18 mouse cellular contexts compared by ENCODE assay signal in the genomic region with DNA sequence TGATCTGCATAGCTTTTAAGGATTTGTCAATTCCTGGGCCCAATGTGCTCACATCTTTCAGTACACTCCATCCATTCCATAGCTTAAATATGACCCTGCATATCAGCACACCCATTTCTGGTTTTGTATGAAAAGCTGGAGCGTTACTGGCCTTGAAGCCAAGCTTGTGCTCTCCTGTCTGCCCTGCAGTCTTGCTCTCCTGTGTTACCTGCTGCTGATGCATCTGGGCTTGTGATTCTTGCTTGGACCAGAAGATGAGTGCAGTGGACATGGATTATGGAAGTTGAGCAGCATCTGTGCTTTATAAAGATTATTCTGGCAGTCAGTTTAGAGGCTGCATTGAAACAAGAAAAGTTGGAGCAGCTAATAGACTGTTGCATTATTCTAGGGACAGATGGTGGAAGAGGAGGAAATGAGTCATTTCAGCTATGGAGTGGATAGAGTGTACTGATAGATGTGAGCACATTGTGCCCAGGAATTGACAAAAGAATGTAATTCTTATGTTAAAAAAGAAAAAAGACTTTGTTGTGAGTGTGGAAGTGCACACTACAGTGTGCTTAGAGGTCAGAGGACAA. TPM values are rescaled to one million over a fixed set of nuclear protein-coding genes. Genes with fewer than 3 reads are reported as not detected.
DNase-seq lines count a peak whose midpoint lies in the region; ATAC-seq lines count a peak whose summit lies in the region.
"Had no signal": no experiment of that assay in that cellular context is flagged by ENCODE, and none has a peak within 500 bp of the region (broad histone marks: within the 10 kb centered on the region; RNA-seq: fewer than 3 reads in every experiment).

No protein-coding gene starts in this region.

- H3K36me3 ChIP-seq in heart, embryonic 16.5 days (ENCODE audit: control insufficient read depth, insufficient read depth), result no peaks in the 10 kb centered on the region
- no peaks in the 10 kb centered on the region for H3K36me3 ChIP-seq in liver, embryonic 16.5 days (ENCODE audit: control insufficient read depth, insufficient read depth)
- H3K36me3 ChIP-seq in liver, embryonic 11.5 days (ENCODE audit: control insufficient read depth, insufficient read depth, low read length), result peaks cover 2% of the 10 kb centered on the region; the same call in 1 of the 2 replicates
- H3K36me3 ChIP-seq: embryonic facial prominence, embryonic 12.5 days; neural tube, embryonic 12.5 days had no signal

- ATAC-seq in heart, embryonic 16.5 days (replicated peaks; ENCODE audit: extremely low read depth, insufficient read depth, low FRiP score), result no peak; the same call in 1 of the 2 replicates
- no peak for ATAC-seq in liver, embryonic 16.5 days (ENCODE audit: low read depth)
- ATAC-seq in liver, embryonic 11.5 days (replicated peaks; ENCODE audit: low FRiP score), result no peak
- ATAC-seq in megakaryocyte progenitor cell, adult 5-6 weeks (replicated peaks; ENCODE audit: poor library complexity), result peak; percentile 51
- ATAC-seq: liver, postnatal 0 days; midbrain, embryonic 16.5 days had no signal

- WGBS in heart, embryonic 16.5 days, result 71% methylated on average over 1 of the region's 1 CpGs
- WGBS in liver, embryonic 16.5 days (ENCODE audit: insufficient replicate concordance), result 71% methylated on average over 1 of the region's 1 CpGs
- 79% methylated on average over 1 of the region's 1 CpGs for WGBS in liver, embryonic 11.5 days

- no peak overlapping the region for H3K9ac ChIP-seq in heart, embryonic 16.5 days (ENCODE audit: low read length)
- no peak overlapping the region for H3K9ac ChIP-seq in liver, embryonic 16.5 days (ENCODE audit: low read depth, low read length)
- H3K9ac ChIP-seq in liver, embryonic 11.5 days (ENCODE audit: low read depth, low read length), result no peak overlapping the region
- H3K9ac ChIP-seq: embryonic facial prominence, embryonic 12.5 days; liver, postnatal 0 days; neural tube, embryonic 12.5 days had no signal

- no peak for DNase-seq in heart, postnatal 25 days (ENCODE audit: low spot score)
- no peak for DNase-seq in liver, embryonic 11.5 days (ENCODE audit: low spot score)
- DNase-seq in NIH3T3 (ENCODE audit: low read depth), result peak; percentile 62
- DNase-seq in testis, postnatal 10 days (ENCODE audit: low spot score), result no peak
- DNase-seq: cerebellum, adult 11-12 months; heart, adult 2 months; heart, postnatal 4 days; left cerebral cortex, postnatal 4 days; liver, postnatal 0 days; lung, postnatal 4 days; right cerebral cortex, postnatal 4 days; thymus, adult 18-20 months had no signal

- 0 out of 2 replicates have a peak overlapping the region, but pooled peaks have one; percentile 6 for H3K27ac ChIP-seq in heart, embryonic 16.5 days (ENCODE audit: low read length)
- peak overlapping the region; percentile 29; the same call in 1 of the 2 replicates for H3K27ac ChIP-seq in liver, embryonic 16.5 days (ENCODE audit: low read length)
- H3K27ac ChIP-seq in liver, embryonic 11.5 days (ENCODE audit: low read depth, low read length), result no peak overlapping the region
- H3K27ac ChIP-seq: embryonic facial prominence, embryonic 12.5 days; heart, adult 2 months; neural tube, embryonic 12.5 days had no signal

- peaks cover 17% of the 10 kb centered on the region for H3K4me1 ChIP-seq in heart, embryonic 16.5 days (ENCODE audit: control insufficient read depth, insufficient read depth, low read length)
- peaks cover 3% of the 10 kb centered on the region for H3K4me1 ChIP-seq in liver, embryonic 16.5 days (ENCODE audit: control insufficient read depth, low read depth, low read length)
- H3K4me1 ChIP-seq in liver, embryonic 11.5 days (replicated peaks; ENCODE audit: control insufficient read depth, insufficient read depth, low read length), result peaks cover 9% of the 10 kb centered on the region; the same call in 1 of the 2 replicates
- H3K4me1 ChIP-seq: neural tube, embryonic 12.5 days had no signal

- intact Hi-C loops in heart, postnatal 25 days (cut with DNase I), result no loop called here

- H3K9me3 ChIP-seq in heart, embryonic 16.5 days (replicated peaks; ENCODE audit: control insufficient read depth, low read length), result no peaks in the 10 kb centered on the region
- no peaks in the 10 kb centered on the region for H3K9me3 ChIP-seq in liver, embryonic 16.5 days (replicated peaks; ENCODE audit: control insufficient read depth, low read length)
- H3K9me3 ChIP-seq in liver, embryonic 11.5 days (ENCODE audit: control insufficient read depth, low read length), result no peaks in the 10 kb centered on the region
- H3K9me3 ChIP-seq: embryonic facial prominence, embryonic 12.5 days; neural tube, embryonic 12.5 days had no signal

- no peak overlapping the region for H3K4me3 ChIP-seq in heart, embryonic 16.5 days (ENCODE audit: low read length)
- no peak overlapping the region for H3K4me3 ChIP-seq in liver, embryonic 16.5 days (ENCODE audit: low read depth, low read length)
- no peak overlapping the region for H3K4me3 ChIP-seq in liver, embryonic 11.5 days (ENCODE audit: low read depth, low read length)
- H3K4me3 ChIP-seq: embryonic facial prominence, embryonic 12.5 days; heart, adult 2 months; neural tube, embryonic 12.5 days had no signal

- H3K27me3 ChIP-seq in heart, embryonic 16.5 days (ENCODE audit: control insufficient read depth, insufficient read depth, low read length), result no peaks in the 10 kb centered on the region
- H3K27me3 ChIP-seq in liver, embryonic 16.5 days (ENCODE audit: control insufficient read depth, insufficient read depth, low read depth, low read length), result no peaks in the 10 kb centered on the region
- H3K27me3 ChIP-seq in liver, embryonic 11.5 days (replicated peaks; ENCODE audit: control insufficient read depth, insufficient read depth, low read length), result no peaks in the 10 kb centered on the region
- H3K27me3 ChIP-seq: embryonic facial prominence, embryonic 12.5 days; neural tube, embryonic 12.5 days had no signal

- H3K4me2 ChIP-seq in heart, embryonic 16.5 days (ENCODE audit: low read depth, low read length), result no peak overlapping the region
- no peak overlapping the region for H3K4me2 ChIP-seq in liver, embryonic 16.5 days (ENCODE audit: low read depth, low read length)
- H3K4me2 ChIP-seq in liver, embryonic 11.5 days, result no peak overlapping the region
- H3K4me2 ChIP-seq: embryonic facial prominence, embryonic 12.5 days; neural tube, embryonic 12.5 days had no signal

RNA-seq across cellular contexts. Expression of a gene that starts 19.6 kb away (rescaled TPM):
- 63.5 and 70.5 TPM in 2 replicates for polyA plus RNA-seq in heart, embryonic 16.5 days (2015; fragmentation: Nextera tagmentation; extraction: Ambion mirVana)
- total RNA-seq in heart, postnatal 25 days (2021), result 10 to 100 TPM; 50.1 to 51.0 TPM
- 19.5 and 19.8 TPM in 2 replicates for polyA plus RNA-seq in liver, embryonic 16.5 days (2015; fragmentation: Nextera tagmentation; extraction: Ambion mirVana)
- 44.2 and 54.1 TPM in 2 replicates for polyA plus RNA-seq in liver, embryonic 11.5 days (2014; fragmentation: Nextera tagmentation; extraction: Ambion mirVana)
- total RNA-seq in megakaryocyte progenitor cell, adult 5-6 weeks (2015), result 35.5 and 44.0 TPM in 2 replicates
- 62.3 and 72.8 TPM in 2 replicates for total RNA-seq in megakaryocyte progenitor cell, adult 5-6 weeks (2017)
